Mouse (Mus musculus): ENCODE measurements around the gene Gm49369. TPM values are rescaled to one million over a fixed set of nuclear protein-coding genes. Genes with fewer than 3 reads are reported as not detected.

Gm49369 gene
- polyA plus RNA-seq, 1 experiment from 2014 or later, result not detected

GRCm38 (mm10) chr7:142388740-142389139 lies 6.3 kb upstream of the Gm49369 start:
- Histone ChIP-seq H3K27ac (no peak overlapping the region), H3K4me2 (replicated peaks) (no peak overlapping the region), H3K9ac (no peak overlapping the region), H3K4me3 (replicated peaks; ENCODE audit: low read length) (no peak overlapping the region), H3K36me3 (replicated peaks; ENCODE audit: control insufficient read depth, insufficient read depth) (peaks cover 17% of the 10 kb centered on the region), H3K27me3 (ENCODE audit: control insufficient read depth, insufficient read depth, low read length) (no peaks in the 10 kb centered on the region), H3K4me1 (replicated peaks; ENCODE audit: control insufficient read depth, insufficient read depth, low read length) (peaks cover 18% of the 10 kb centered on the region), H3K9me3 (ENCODE audit: control insufficient read depth, low read length) (no peaks in the 10 kb centered on the region)
- ATAC-seq (ENCODE audit: low FRiP score) (no peak), DNase-seq (ENCODE audit: low spot score) (no peak)
- 91% methylated on average over 2 of the region's 2 CpGs for WGBS

DNA sequence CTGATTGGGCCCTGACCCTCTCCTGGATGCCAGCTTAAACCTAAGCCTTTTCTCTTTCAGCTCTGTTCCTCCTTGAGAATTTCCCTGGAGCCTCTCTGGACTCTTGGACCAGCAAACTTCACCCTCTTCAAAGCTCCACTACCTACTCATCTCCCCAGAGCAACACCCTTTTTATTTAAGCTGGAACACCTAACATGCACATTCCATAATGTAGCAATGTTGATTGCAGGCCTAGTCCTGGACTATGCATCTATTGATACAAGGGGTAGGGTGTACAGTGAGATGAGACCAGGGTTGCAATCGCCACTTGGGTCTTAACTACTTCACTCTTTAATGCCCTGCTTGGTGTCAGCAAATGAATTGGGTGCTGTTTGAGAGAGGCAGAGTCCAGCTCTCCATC lies 5.7 kb upstream of the Gm49369 start:
- no peaks in the 10 kb centered on the region for H3K27me3 ChIP-seq (ENCODE audit: control insufficient read depth, insufficient read depth, low read length)
- no peak for ATAC-seq (ENCODE audit: low FRiP score)
- 98% methylated on average over 1 of the region's 1 CpGs for WGBS

DNA sequence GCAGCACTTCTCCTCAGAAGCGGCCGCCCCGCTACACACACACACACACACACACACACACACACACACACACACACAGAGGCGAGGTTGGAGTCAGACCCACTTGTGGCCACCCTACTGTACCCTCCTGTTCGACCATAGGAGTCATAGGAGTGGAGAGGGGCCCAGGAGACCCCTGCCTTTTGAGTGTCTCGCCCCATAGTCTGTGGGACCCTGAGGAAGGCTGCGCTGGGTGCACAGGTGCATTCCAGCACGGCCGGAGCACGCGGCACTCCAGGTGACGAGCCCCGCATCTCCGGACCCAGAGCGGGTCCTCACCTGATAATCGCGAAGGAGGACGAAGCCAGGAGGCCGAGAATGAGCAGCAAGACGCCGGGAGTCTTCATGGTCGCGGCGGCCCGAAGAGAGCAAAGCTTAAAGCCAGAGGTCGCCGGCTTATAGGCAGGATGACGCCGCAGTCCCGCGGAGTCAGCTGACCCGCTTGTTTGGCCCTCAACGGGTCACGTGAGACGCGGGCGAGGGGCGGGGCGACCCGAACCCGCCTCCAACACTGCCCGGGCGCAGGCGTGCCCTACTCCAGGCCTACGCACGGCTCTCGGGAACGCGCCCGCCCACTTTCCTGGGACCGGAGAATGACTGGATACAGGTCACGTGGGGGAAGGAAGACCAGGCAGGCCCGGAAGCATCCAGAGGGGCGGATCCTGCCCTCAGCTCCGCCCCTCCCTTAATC lies 5.1 kb upstream of the Gm49369 start, which contains the start of gene Ctsd:
Gene Ctsd, minus strand, starts transcription at position 620 of the 730 bp plus-strand sequence.
- DNase-seq (ENCODE audit: low spot score) (peak; percentile 96), ATAC-seq (ENCODE audit: low FRiP score) (peak; percentile 96)
- peak within 1 kb of the TSS; percentile 83 for H3K4me2 ChIP-seq (replicated peaks)
- WGBS, result under 1% methylated on average over 52 of the region's 55 CpGs
- no peaks in the 10 kb centered on the region for H3K27me3 ChIP-seq (ENCODE audit: control insufficient read depth, insufficient read depth, low read length)
- H3K36me3 ChIP-seq (replicated peaks; ENCODE audit: control insufficient read depth, insufficient read depth), result peaks cover 28% of the 10 kb centered on the region
- H3K4me3 ChIP-seq (replicated peaks; ENCODE audit: low read length), result peak within 1 kb of the TSS; percentile 71
- H3K27ac ChIP-seq, result peak within 1 kb of the TSS; percentile 72
- H3K9ac ChIP-seq, result peak within 1 kb of the TSS; percentile 80
- H3K4me1 ChIP-seq (replicated peaks; ENCODE audit: control insufficient read depth, insufficient read depth, low read length), result peaks cover 18% of the 10 kb centered on the region
- no peaks in the 10 kb centered on the region for H3K9me3 ChIP-seq (ENCODE audit: control insufficient read depth, low read length)

More for the DNA sequence above, 5.7 kb upstream of the Gm49369 start:
- Histone ChIP-seq H3K4me2 (replicated peaks) (peak overlapping the region; percentile 83), H3K9me3 (ENCODE audit: control insufficient read depth, low read length) (no peaks in the 10 kb centered on the region), H3K9ac (peak overlapping the region; percentile 40; the same call in 1 of the 2 replicates), H3K4me1 (replicated peaks; ENCODE audit: control insufficient read depth, insufficient read depth, low read length) (peaks cover 18% of the 10 kb centered on the region), H3K4me3 (replicated peaks; ENCODE audit: low read length) (peak overlapping the region; percentile 71), H3K36me3 (replicated peaks; ENCODE audit: control insufficient read depth, insufficient read depth) (peaks cover 22% of the 10 kb centered on the region), H3K27ac (peak overlapping the region; percentile 60; the same call in 1 of the 2 replicates)
- DNase-seq (ENCODE audit: low spot score), result no peak

DNA sequence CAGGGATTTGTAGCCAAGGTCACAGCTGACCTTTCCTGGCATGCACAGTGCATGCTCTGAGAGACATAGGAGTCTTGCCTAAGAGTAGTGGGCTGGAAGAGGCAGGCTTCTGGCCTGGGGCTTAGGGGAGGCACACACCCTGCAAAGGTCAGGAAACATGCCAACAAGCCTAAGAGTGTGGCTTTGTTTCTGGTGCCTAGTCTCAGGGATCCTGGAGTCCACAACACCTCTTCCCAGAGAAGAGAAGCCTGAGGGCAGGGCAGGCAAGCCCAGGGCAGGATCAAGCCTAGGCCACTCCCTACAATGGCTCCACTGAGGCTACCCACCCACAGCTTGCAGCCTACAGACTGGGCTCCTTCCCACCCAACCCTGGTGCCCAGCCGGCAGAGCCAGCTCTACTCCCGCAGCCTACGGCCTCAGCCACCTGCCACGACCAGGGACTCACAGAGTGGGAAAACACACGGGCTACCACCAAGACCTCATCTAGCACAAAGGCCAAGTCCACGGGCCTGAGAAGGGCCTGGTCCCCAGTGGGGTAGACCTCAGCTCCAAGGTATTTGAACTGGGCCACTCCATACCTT lies 4.2 kb upstream of the Gm49369 start:
- H3K27ac ChIP-seq, result no peak overlapping the region
- DNase-seq (ENCODE audit: low spot score) (no peak), ATAC-seq (ENCODE audit: low FRiP score) (no peak)

DNA sequence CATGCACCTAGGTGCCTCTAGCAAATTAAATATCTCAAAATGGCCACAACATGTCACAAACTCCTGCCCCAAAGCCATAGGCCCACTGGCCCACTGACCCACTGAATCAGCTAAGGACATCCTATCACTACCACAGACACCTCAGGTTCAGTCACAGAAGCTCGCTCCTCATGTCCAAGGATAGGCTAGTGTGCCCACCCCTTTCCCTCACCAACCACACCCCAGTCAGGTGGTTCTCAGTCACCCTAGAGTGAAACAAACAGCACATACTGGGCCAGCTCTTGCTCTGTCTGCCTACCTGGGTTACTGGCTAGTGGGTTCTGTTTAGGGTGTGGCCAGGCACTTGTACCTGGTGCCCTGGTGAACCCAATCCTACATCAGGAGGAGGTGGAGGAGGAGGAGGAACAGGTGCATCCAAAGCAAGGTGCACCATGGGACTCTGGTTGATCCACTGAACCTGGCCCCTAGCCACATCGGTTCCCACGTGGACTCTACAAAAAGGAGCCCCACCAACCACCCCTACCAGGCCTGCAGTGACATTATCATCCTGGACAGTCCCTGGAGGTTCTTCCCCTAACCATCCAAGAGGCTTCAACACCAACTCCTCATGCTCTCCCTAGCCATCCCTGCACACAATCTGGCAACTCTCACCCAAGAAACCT lies 3.4 kb upstream of the Gm49369 start:
- 0 out of 2 replicates have a peak overlapping the region, but pooled peaks have one; percentile 71 for H3K4me3 ChIP-seq (replicated peaks; ENCODE audit: low read length)

More for the DNA sequence above, 4.2 kb upstream of the Gm49369 start:
- Histone ChIP-seq H3K4me2 (replicated peaks) (peak overlapping the region; percentile 83), H3K9ac (peak overlapping the region; percentile 80), H3K4me1 (replicated peaks; ENCODE audit: control insufficient read depth, insufficient read depth, low read length) (peaks cover 18% of the 10 kb centered on the region), H3K27me3 (ENCODE audit: control insufficient read depth, insufficient read depth, low read length) (no peaks in the 10 kb centered on the region), H3K36me3 (replicated peaks; ENCODE audit: control insufficient read depth, insufficient read depth) (peaks cover 37% of the 10 kb centered on the region), H3K9me3 (ENCODE audit: control insufficient read depth, low read length) (no peaks in the 10 kb centered on the region), H3K4me3 (replicated peaks; ENCODE audit: low read length) (peak overlapping the region; percentile 71)
- 59% methylated on average over 6 of the region's 6 CpGs for WGBS

GRCm38 (mm10) chr7:142384306-142384705 lies 1.8 kb upstream of the Gm49369 start:
- 90% methylated on average over 10 of the region's 10 CpGs for WGBS
- H3K4me1 ChIP-seq (replicated peaks; ENCODE audit: control insufficient read depth, insufficient read depth, low read length), result peaks cover 18% of the 10 kb centered on the region
- H3K27ac ChIP-seq, result no peak overlapping the region
- H3K27me3 ChIP-seq (ENCODE audit: control insufficient read depth, insufficient read depth, low read length), result no peaks in the 10 kb centered on the region
- H3K4me2 ChIP-seq (replicated peaks), result no peak overlapping the region
- H3K9ac ChIP-seq, result no peak overlapping the region
- no peaks in the 10 kb centered on the region for H3K9me3 ChIP-seq (ENCODE audit: control insufficient read depth, low read length)
- no peak for ATAC-seq (ENCODE audit: low FRiP score)
- no peak for DNase-seq (ENCODE audit: low spot score)
- peaks cover 61% of the 10 kb centered on the region for H3K36me3 ChIP-seq (replicated peaks; ENCODE audit: control insufficient read depth, insufficient read depth)
- no peak overlapping the region for H3K4me3 ChIP-seq (replicated peaks; ENCODE audit: low read length)

More for the DNA sequence above, 3.4 kb upstream of the Gm49369 start:
- H3K4me2 ChIP-seq (replicated peaks), result peak overlapping the region; percentile 83
- 89% methylated on average over 3 of the region's 3 CpGs for WGBS
- no peaks in the 10 kb centered on the region for H3K9me3 ChIP-seq (ENCODE audit: control insufficient read depth, low read length)
- ATAC-seq (ENCODE audit: low FRiP score) (no peak), DNase-seq (ENCODE audit: low spot score) (no peak)
- H3K4me1 ChIP-seq (replicated peaks; ENCODE audit: control insufficient read depth, insufficient read depth, low read length), result peaks cover 18% of the 10 kb centered on the region
- H3K27me3 ChIP-seq (ENCODE audit: control insufficient read depth, insufficient read depth, low read length), result no peaks in the 10 kb centered on the region
- H3K36me3 ChIP-seq (replicated peaks; ENCODE audit: control insufficient read depth, insufficient read depth), result peaks cover 45% of the 10 kb centered on the region
- H3K27ac ChIP-seq, result no peak overlapping the region
- H3K9ac ChIP-seq, result no peak overlapping the region

GRCm38 (mm10) chr7:142381175-142381574 lies 1.3 kb downstream of the Gm49369 start:
- DNase-seq (ENCODE audit: low spot score) (no peak), ATAC-seq (ENCODE audit: low FRiP score) (no peak)
- H3K4me2 ChIP-seq (replicated peaks), result no peak overlapping the region
- 91% methylated on average over 4 of the region's 4 CpGs for WGBS
- no peak overlapping the region for H3K9ac ChIP-seq
- H3K27ac ChIP-seq, result no peak overlapping the region
- no peaks in the 10 kb centered on the region for H3K9me3 ChIP-seq (ENCODE audit: control insufficient read depth, low read length)
- H3K36me3 ChIP-seq (replicated peaks; ENCODE audit: control insufficient read depth, insufficient read depth), result peaks cover 92% of the 10 kb centered on the region
- H3K27me3 ChIP-seq (ENCODE audit: control insufficient read depth, insufficient read depth, low read length), result no peaks in the 10 kb centered on the region
- H3K4me3 ChIP-seq (replicated peaks; ENCODE audit: low read length), result no peak overlapping the region
- peaks cover 8% of the 10 kb centered on the region for H3K4me1 ChIP-seq (replicated peaks; ENCODE audit: control insufficient read depth, insufficient read depth, low read length)

GRCm38 (mm10) chr7:142379186-142379585 lies 3.3 kb downstream of the Gm49369 start:
- no peak overlapping the region for H3K4me2 ChIP-seq (replicated peaks)
- no peak overlapping the region for H3K27ac ChIP-seq
- H3K36me3 ChIP-seq (replicated peaks; ENCODE audit: control insufficient read depth, insufficient read depth), result peaks cover 92% of the 10 kb centered on the region
- H3K4me1 ChIP-seq (replicated peaks; ENCODE audit: control insufficient read depth, insufficient read depth, low read length), result no peaks in the 10 kb centered on the region
- DNase-seq (ENCODE audit: low spot score) (no peak), ATAC-seq (ENCODE audit: low FRiP score) (no peak)
- WGBS, result 89% methylated on average over 6 of the region's 6 CpGs
- H3K9ac ChIP-seq, result no peak overlapping the region
- no peaks in the 10 kb centered on the region for H3K27me3 ChIP-seq (ENCODE audit: control insufficient read depth, insufficient read depth, low read length)
- H3K9me3 ChIP-seq (ENCODE audit: control insufficient read depth, low read length), result no peaks in the 10 kb centered on the region
- no peak overlapping the region for H3K4me3 ChIP-seq (replicated peaks; ENCODE audit: low read length)

DNA sequence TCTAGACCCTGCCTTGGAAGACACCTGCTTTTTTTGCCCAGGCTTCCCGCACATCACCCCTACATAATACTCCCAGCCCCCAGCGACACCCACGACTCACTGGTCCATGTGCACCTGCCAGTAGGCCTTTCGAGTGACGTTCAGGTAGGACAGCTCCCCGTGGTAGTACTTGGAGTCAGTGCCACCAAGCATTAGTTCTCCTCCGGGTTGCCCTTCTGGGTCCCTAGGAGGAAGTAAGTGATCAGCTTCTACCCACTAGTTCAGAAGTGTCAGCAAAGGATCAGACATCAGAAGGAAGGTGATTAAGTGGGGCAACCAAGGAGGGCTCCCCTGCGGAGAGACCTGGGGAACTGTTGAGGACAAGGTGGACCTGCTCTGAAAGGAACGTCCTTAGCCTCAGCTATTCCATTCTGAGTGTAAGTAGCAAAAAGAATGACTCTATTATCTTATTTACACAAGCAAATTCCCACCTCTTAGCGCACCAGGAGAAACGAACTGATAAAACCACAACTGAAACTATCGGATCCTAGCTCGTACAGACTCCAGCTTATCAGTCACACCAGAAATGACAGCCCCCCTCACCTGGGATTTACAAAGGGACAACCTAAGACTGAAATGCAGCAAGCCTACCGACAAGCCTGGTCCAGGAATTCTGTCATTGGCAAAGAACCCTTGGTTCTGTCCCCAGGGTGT lies 5.1 kb downstream of the Gm49369 start:
- WGBS, result 93% methylated on average over 14 of the region's 14 CpGs
- ATAC-seq (ENCODE audit: low FRiP score), result no peak
- peaks cover 73% of the 10 kb centered on the region for H3K36me3 ChIP-seq (replicated peaks; ENCODE audit: control insufficient read depth, insufficient read depth)

More for the DNA sequence above, 5.1 kb downstream of the Gm49369 start:
- Histone ChIP-seq H3K4me3 (replicated peaks; ENCODE audit: low read length) (no peak overlapping the region), H3K27ac (no peak overlapping the region), H3K9ac (no peak overlapping the region), H3K27me3 (ENCODE audit: control insufficient read depth, insufficient read depth, low read length) (peaks cover 13% of the 10 kb centered on the region), H3K4me1 (replicated peaks; ENCODE audit: control insufficient read depth, insufficient read depth, low read length) (peaks cover 3% of the 10 kb centered on the region; the same call in 1 of the 2 replicates), H3K4me2 (replicated peaks) (no peak overlapping the region), H3K9me3 (ENCODE audit: control insufficient read depth, low read length) (no peaks in the 10 kb centered on the region)
- DNase-seq (ENCODE audit: low spot score), result no peak

Measured in hindbrain, embryonic 14.5 days (tissue).